Mouse (Mus musculus) 3T3-L1 (cell line): ENCODE measurements around the gene Nucb1.

Experiments
- DNase-seq: peaks from one replicate; pipeline ENCODE4 v3.0.0-alpha.2; 2015; ENCODE audit warnings: low read depth, low spot score

The Nucb1 gene

GRCm38 (mm10) chr7:45462325-45462724 lies 47.9 kb downstream of the Nucb1 start:
- no peak for DNase-seq

- no peak for DNase-seq
These were observed 48.4 kb downstream of the Nucb1 start for GRCm38 (mm10) chr7:45461781-45462180.

GRCm38 (mm10) chr7:45461326-45461725 lies 48.9 kb downstream of the Nucb1 start:
- DNase-seq = no peak

GRCm38 (mm10) chr7:45460860-45461314 lies 49.3 kb downstream of the Nucb1 start:
- DNase-seq = peak; percentile 92

- DNase-seq = no peak
These were observed 49.8 kb downstream of the Nucb1 start for GRCm38 (mm10) chr7:45460377-45460776.

GRCm38 (mm10) chr7:45459564-45460140 lies 50.6 kb downstream of the Nucb1 start, which contains the start of gene Ftl1:
Gene Ftl1 (minus strand): TSS chr7:45459884.
- DNase-seq = peak; percentile 96

- peak; percentile 70 for DNase-seq
These were observed 51.2 kb downstream of the Nucb1 start for GRCm38 (mm10) chr7:45458748-45459563.

GRCm38 (mm10) chr7:45457204-45458060 lies 52.8 kb downstream of the Nucb1 start:
- DNase-seq = peak; percentile 77

- peak; percentile 51 for DNase-seq
These were observed 53.4 kb downstream of the Nucb1 start for GRCm38 (mm10) chr7:45456721-45457203.

- no peak for DNase-seq
These were observed 54.1 kb downstream of the Nucb1 start for GRCm38 (mm10) chr7:45455932-45456696.

GRCm38 (mm10) chr7:45454971-45455370 lies 55.2 kb downstream of the Nucb1 start:
- DNase-seq = no peak

GRCm38 (mm10) chr7:45451344-45451982 lies 58.7 kb downstream of the Nucb1 start:
- DNase-seq = peak; percentile 84

- DNase-seq = no peak
These were observed 60.2 kb downstream of the Nucb1 start for GRCm38 (mm10) chr7:45449974-45450373.

GRCm38 (mm10) chr7:45447325-45447990 lies 62.7 kb downstream of the Nucb1 start:
- peak; percentile 38 for DNase-seq

- DNase-seq = no peak
These were observed 63.6 kb downstream of the Nucb1 start for GRCm38 (mm10) chr7:45446589-45446988.

- no peak for DNase-seq
These were observed 66.4 kb downstream of the Nucb1 start for GRCm38 (mm10) chr7:45443526-45444420.
